Mouse (Mus musculus) CD4-positive, CD25-positive, alpha-beta regulatory T cell, adult 2 months (primary cell): Measurements from ENCODE around the gene Cutc.
A peak's percentile ranks its signal among the peaks of the same experiment; 100 is the strongest.

Source experiments
- DNase-seq: peaks from one replicate; pipeline ENCODE4 v3.0.0-alpha.2; 2012; ENCODE audit warnings: low read depth, low spot score

Cutc gene

DNA sequence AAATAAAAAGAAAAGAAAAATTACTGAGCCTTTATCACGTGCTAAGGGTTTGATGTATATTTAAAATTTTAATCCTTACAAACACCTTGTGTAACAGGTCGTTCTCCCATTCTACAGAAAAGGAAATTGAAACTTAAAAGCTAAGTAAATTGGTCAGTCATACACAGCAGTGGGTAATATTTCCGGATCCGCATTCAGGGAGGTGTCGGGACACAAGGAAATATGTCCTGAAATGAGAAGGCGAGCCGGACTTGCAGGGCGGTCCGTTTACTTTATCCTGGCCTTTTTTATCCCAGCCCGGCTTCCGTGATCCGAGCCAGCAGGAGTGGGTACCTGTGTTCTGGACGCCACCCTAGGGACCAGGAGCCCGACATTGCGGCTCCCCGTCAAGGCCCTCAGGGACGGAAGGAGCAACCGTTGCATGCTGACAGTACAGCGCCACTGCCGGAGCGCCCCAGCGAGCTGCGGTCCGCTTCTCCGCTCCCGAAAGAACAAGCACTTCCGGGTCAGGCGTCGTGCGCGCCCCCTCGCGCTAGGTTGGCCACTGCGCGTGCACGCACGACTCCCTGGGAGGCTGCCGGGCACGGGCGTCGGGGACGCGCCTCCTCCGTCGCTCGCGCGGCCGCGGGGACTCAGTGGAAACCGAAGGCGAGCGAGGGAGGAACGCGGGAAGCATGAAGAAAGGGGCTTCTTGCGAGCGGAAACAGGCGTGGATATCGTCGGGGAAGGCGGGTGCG lies at the start of gene Cutc, which contains the start of gene Cox15:
Cutc (plus strand) TSS at position 508 of the 737 bp plus-strand sequence.
Cox15 (minus strand) TSS at position 512 of the 737 bp plus-strand sequence.
- DNase-seq, result peak; percentile 98

DNA sequence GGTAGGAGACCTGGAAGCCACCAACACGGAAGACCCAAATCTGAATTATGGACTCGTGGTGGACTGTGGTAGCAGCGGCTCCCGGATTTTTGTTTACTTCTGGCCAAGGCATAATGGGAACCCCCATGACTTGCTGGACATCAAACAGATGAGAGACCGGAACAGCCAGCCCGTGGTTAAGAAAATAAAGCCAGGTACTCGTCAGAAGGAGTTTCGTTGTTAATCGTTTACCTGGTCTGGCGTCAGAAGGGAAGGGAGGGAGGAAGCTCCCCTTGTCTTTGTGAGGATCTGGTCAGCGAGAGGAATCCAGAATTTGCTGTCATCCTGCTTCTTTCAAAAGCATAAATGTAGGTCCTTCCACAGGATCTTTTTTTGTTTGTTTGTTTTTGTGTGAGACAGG lies 48.6 kb upstream of the Cutc start:
- DNase-seq, result no peak

DNA sequence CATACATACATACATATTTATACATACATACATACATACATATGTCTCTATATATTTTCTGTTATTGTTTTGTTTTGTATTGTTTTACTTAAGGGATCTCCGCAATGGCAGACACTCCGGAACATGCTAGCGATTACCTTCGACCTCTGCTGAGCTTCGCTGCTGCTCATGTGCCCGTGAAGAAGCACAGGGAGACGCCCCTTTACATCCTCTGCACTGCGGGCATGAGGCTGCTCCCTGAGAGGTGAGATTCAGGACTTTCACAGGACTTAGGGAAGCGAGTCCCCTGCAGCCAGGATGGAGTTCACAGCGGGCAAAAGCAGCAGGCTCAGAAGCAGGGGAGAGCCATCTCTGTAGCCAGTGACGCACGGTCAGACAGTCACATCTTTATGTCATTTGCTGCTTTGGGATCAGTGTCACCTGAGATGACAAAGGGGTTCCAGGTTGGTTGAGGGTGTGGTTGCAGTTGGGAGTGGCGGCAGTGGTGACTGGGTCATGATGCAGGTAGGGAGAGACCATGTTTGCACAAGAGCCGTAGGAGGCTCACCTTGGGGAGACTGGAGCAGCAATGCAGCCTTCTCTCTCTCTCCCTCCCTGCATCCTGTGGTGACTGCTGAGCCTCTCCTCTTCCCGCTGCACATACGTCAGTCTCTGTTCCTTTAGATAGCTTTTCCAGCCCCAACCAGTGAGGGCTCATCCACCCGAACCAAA lies 47.9 kb upstream of the Cutc start:
- no peak for DNase-seq

DNA sequence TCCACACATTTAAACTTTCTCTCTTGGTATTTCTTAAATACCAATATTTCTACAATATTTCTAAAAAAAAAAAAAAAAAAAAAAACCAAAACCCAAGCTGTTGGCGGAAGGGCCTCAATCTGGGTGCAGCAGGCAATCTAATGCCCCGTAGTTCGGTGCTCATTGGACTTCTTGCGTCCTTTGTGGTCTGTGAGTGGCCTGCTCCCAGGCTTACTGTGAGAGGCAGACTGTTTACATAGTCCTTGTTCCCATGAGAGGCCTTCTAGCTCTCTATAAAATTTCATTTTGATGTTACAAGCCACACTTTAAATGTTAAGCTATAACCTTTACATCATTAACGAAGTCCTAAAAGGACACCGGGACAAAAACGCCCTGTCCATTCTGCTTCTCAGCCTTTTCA lies 44.6 kb upstream of the Cutc start:
- DNase-seq, result no peak

DNA sequence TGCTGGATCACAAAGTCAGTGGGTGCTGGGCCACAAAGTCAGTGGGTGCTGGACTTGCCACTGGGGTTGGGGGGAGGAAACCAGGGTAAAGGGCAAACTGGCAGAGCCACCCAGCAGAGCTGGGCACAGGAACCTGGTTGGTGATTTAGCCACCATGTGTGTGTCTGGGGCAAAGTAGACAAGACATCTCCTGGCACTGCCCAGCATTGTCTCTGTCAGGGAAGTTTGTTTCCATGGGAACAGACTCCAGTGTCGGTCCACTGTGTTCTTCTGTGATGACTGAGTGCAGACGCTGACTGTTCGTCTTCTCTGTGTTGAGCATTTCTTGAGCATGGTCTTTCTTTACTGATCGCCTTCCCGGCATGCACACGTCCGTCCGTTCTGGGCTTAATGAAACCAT lies 43.5 kb upstream of the Cutc start:
- DNase-seq, result no peak

DNA sequence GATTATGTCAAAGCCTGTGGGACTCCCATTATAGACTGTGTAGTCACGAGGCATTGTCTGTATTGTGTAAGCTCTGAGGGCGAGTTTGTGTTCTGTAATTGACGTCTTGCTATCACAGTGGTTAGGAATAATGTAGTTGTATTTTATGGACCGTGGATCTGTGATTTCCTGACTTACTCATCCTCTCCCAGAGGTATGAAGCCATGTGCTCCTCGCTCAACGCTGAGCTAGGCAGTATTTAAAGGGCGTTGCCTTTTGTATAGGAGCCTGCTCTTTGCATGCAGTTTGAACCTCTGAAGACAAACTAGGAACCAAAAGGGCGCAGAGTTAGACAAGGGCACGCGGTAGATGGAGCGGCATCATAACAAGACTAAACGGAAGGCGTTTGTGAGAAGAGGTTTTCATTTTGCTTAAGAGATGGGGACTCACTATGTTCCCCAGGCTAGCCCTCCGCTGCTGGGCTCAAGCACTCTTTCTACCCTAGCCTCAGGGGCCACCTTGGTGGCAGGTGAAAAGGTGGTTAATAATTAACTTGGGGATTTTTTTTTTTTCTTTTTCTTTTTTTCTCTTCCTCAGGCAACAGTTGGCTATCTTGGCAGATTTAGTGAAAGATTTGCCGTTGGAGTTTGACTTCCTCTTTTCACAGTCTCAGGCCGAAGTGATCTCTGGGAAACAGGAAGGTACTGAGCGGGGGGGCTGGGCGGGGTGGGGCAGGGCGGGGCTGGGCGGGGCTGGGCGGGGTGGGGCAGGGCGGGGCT lies 41.5 kb upstream of the Cutc start:
- peak; percentile 46 for DNase-seq

DNA sequence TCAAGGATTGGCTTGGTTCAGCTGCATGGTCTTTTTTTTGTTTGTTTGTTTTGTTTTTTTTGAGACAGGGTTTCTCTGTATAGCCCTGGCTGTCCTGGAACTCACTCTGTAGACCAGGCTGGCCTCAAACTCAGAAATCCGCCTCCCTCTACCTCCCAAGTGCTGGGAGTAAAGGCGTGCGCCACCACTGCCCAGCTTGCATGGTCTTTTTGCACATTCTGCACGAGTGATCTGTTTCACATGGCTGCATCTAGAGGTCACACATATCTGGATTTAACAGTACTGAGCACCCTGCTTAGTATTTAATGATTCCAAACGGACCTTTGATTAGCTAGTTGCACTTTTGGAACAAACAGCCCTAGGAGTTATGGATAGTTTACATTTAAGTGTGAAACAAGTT lies 40.8 kb upstream of the Cutc start:
- no peak for DNase-seq

DNA sequence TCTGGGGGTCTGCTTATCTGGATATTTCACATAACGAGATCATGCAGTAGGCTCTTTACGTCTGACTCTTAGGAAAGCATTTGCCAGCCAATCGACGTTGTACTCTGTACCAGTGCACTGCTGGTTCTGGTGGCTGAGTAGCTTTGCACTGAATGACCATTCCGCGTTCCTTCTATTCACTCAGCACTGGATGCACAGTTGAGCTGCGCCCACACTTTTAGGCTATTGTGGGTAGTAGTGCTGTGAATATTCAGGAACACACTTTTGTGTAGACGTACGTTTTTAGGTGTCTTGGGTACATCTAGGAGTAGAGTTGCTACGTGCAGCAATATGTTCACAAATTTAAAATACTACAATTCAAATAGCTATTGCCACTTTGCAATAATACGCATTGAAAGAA lies 32.7 kb upstream of the Cutc start:
- DNase-seq, result no peak

DNA sequence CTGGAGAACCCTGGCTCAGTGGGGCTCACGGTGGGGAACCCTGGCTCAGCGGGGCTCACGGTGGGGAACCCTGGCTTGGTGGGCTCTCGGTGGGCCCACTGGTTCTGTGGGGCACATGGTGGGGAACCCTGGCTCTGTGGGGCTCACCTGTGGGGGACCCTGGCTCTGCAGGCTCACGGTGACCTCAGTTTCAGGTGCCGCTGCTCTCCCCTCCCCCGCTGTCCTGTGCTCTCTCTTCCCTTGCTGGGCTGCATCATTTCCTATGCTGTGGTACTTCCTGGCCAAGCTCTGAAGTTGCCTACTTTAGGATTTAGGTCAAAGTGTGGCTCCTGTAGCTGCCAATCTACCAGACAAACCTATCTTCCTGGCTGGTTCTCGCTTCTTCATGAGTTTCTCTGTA lies 29.9 kb upstream of the Cutc start:
- DNase-seq, result peak; percentile 33

DNA sequence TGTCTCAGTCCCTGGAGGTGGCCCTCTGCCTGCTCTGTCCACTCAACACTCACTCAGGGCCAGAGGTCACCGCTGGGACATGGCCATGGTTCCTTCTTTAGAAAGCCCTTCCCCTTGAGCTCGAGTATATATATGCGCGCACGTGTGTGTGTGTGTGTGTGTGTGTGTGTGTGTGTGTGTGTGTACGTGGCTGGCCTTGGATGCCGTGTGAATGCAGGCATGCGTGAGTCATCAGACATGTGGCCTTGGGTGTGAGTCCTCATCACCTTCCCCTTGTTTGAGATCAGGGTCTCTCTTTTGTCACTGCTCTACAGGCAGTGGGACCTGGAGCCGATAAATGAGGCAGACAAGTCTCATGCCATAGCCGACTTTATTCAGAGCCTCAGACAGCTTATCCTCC lies 29.3 kb upstream of the Cutc start:
- peak; percentile 5 for DNase-seq

DNA sequence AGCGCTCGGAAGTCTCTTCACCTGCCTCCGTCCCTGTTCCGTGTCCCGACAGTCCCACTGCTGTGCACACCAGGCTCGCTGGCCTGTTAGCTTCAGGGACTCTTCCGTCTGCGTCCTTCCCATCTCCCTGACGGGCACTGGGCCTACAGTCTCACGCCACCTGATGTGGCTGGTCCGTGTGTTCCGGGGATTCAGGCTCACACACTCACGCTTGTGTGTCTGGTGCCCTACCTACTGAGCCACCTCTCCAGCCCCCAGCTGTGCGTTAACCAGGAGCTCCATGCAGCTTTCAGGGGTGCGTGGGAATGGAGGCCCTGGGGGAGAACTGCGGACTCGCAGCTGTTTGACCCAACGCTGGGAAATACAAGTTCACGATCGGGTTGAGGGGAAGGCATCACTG lies 28.6 kb upstream of the Cutc start:
- no peak for DNase-seq

DNA sequence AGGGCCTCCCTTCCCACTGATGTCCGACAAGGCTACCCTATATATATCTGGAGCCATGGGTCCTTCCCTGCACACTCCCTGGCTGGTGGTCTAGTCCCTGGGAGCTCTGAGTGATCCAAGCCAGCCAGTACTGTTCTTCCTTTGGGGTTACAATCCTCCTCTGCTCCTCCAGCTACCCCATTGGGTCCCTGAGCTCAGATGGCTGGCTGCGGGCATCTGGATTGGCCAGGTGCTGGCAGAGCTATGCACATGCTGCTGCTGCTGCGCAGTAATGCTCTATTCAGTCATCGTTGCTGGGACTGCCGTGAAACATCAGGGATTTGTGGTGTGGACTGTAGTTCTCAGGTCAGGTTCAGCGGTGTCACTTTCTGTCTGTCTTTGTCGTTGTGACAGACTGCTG lies 28.0 kb upstream of the Cutc start:
- DNase-seq, result no peak

DNA sequence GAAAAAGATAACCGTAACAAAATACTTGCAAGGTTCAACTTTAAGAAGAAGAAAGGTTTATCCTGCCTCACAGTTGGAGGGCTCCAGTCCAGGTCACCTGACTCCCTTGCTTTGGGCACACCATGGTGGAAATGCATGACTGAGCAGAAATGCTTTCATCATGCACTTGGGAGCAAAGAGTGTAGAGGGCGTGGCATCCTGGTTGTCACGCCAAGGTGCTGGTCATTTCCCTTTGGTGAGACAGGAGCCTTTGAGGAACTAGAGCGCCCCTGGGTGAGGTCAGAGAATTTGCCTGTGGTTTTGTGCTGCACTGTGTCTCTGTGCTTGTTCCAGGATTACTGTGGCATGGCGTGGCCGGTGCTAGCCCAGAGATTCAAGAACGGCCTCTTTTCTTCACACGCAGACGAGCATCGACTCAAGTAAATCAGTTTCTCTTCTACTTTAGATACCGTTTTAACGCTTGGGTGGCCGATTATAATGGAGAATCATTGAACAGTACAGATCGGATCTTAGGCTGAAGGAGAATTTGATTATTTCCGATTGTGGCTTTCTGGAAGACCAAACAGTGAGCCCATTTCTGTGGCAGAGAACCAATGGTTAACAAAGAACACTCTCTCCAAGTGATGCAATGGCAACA lies 26.2 kb upstream of the Cutc start:
- DNase-seq, result no peak

DNA sequence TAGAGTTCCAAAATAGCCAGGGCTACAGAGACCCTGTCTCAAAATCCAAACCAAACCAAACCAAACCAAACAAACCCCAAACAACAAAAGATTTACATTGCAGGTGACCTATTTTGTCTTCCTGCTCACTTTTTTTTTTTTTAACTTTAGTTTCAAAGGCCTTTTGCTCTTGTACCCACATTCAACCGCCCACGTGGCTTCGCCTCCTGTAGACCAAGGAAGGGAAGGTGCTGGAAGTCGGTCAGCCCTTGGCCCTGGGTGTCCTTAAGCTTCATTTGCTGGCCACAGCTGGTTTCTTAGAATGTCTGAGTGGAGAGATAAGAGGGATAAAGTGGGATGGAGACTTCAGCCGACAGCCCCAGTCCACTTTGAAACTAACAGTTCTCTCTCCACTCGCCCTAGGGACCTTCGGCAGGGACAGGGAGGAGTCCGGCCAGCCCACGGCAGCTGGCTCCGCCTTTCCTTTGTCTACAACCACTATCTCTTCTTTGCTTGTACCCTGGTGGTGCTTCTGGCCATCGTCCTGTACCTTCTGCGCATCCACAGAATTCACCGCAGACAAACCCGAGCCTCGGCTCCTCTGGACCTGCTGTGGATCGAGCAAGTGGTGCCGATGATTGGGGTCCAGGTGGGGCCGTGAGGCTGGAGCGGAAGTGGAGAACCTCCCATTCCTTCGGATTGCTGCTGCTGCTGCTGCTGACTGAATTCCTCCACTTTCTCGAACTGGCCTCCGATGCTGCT lies 23.3 kb upstream of the Cutc start:
- DNase-seq, result no peak

DNA sequence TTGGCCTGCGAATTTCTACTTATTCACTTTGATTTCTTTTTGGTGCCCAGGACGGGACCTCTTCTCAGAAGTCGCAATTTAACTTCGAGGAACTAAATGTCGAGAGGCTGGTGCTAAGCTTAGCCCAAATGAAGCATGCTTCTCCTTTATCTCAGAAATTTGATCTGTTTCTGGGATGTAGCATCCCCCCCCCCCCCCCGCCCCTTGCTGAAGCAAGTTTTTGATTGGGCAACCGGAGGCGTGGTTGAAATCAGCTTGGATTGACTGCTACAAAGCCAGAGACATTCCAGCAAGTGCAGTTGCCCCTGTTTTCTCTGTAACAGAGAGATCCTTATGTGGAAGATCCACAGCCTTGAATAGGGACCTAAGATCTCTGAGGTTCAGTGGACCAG lies 22.8 kb upstream of the Cutc start:
- no peak for DNase-seq

DNA sequence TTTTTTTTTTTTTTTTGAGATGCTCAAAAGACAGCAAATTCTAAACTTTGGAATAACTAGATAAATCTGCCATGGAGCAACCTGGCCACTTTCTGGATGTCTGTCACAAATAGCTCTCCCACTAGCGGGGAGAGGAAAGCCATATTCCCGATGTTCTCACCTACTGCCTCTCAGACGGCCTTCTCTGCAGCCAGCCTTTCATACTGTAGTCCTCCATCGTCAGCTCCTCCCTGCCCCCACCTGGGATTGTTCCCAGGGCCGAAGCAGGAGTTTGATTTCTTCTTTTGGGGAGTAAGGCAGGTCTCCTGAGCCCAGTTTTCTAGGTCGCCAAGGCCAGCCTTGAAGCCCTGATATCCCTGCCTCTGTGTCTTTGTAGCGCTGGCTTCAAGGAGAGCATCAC lies 21.6 kb upstream of the Cutc start:
- DNase-seq, result no peak

DNA sequence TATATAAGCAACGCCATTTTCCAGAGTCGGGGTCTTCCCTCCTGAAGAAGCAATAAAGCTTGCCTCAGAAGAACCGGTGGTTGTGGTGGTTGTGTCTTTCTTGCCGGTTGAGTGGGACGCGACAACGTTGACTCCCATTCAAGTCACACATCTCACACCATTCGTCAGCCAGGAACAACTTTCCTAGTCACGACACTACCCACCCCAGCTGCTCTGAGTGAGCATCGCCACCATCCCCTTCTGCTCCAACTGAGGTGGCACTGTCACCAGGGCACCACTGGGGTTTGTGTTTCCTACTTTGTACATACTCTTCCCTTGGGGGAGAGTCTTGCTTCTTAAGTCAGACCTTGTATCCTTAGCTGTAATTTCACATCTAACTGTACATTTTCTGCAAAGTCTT lies 14.4 kb upstream of the Cutc start:
- DNase-seq, result no peak

DNA sequence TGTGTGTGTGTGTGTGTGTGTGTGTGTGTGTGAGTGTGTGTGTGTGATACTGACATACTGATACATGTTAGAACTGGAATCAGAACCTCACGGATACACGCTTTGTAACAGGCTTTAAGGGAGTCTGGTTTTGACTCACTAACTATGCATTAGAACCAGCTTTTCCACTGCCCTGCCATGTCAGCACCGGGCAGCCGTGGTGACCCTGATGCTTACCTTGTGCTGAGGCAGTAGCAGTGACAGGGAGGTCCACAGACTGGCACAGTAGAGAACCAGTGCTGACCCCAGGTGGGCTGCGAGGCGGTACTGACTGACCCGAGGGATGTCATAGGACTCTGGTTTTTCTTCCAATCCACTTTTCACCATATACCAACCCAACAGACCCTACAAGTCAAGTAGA lies 9.4 kb upstream of the Cutc start:
- DNase-seq, result no peak

DNA sequence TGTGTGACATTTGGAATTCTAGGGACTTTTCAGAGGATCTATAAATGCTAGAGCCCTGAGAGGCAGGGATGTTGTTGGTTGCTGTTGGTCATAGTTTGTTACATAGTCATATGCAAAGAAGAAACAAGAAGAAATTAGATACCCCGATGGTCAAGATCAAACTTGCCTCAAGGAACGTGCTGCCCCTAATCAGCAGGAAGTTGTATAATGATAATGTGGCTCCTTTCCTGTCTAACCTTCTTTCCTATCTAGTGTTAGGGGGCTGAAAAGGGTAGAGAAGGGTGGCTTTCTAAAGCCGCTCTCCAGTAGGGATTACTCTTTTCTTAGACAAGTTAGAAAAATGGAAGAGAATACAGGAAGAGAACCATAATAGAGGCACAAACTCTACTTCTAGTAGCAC lies 7.1 kb upstream of the Cutc start:
- DNase-seq, result no peak

DNA sequence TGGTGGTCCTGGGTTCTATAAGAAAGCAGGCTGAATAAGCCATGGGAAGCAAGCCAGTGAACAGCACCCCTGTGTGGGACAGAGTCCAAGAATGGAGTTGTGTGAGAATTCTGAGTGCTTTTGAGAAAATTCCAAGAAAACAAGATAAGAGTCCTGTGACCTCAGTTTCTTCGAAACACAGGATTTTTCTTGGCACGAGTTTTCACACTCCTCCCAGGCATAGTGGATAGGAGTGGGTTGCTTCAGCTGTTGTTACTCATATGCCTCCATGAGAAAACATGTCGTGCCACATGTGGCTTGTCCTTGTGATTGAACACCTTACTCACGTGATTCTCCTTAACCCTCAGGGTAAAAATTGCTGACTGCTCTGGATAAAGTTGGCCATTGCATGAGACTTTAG lies 4.9 kb upstream of the Cutc start:
- no peak for DNase-seq

DNA sequence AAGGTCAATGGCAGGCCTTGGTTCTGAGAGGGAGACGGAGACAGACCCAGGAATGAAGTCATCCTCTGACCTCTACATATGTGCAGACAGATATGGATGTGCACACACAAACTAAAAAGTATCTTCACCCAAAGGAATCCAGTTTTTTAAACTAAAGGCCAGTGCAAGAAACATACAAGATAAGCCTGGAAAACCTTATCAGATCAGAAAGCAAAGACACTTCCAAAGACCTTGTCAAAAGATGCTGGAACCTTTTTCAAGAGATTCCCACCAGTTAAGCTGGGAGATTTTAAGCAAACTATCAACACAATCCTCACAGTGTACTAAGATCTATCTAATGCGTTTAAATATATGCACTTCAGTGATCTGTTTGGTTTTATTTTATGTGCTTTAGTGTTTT lies 2.8 kb upstream of the Cutc start:
- no peak for DNase-seq
